Mouse (Mus musculus) cerebellum, adult 8-10 months (tissue): Measurements from ENCODE around the gene Grasp.

Source experiments
- DNase-seq: peaks from one replicate; pipeline ENCODE4 v3.0.0; 2022

Grasp gene

DNA sequence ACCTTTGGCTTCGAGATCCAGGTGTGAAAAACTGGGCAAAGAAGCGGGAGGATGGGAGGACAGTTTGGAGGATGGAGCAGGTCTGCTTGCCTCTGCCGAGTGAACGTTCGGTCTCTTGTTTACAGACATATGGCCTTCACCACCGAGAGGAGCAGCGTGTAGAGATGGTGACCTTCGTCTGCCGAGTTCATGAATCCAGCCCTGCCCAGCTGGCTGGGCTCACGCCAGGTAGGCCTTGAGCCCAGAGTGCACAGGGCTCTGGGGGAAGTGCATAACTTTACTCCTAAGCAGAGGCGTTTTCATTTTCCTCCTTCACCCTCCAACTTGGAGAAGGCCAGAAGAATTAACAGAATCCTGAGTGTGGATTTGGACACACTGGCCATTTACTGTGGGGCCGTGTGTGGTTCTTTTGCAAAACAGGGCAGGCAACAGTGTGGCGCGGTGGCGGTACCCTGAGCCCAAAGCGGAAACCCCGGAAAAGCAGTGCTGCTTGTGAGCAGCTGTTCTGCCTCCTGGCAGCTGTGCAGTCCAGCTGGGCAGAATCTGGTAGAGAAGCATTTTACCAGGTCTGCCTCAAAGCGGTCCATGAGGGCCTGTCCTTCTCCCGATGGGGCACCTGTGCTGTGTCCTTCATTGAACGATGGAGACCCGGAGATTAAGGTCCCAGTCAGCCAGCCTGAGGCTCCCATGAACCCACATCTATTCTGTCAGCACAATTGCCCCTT is 5.0 kb downstream of the Grasp start:
- no peak for DNase-seq

GRCm38 (mm10) chr15:101230503-101230902 is 6.5 kb downstream of the Grasp start:
- DNase-seq, result no peak

DNA sequence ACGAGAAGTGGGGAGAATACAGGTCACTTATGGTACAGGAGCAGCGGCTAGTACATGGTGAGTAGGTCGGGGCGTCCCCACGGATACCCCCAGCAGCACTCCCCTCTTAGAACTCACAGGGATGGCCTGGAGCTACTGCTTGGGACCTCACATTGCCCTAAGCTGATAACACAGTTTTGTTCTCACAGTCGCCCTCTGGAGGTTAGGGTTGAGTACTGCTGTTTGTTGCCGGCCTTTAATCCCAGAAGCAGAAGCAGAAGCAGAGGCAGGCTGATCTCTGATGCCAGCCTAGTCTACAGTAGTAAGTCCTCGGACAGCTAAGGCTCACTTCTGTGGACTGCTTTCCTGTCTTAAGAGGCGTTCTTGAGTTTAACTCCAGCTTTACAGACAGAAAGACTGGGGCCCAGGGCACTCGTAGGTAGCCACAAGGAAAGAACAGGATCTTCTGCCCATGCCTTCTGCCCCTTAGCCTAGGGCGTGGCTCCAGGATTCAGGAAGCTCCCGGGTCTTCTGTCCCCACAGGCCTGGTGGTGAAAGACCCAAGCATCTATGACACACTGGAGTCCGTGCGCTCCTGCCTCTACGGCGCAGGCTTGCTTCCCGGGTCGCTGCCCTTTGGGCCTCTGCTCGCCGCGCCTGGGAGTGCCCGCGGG is 7.1 kb downstream of the Grasp start:
- DNase-seq, result no peak

GRCm38 (mm10) chr15:101231648-101232180 is 7.7 kb downstream of the Grasp start:
- no peak for DNase-seq

GRCm38 (mm10) chr15:101232607-101233006 is 8.6 kb downstream of the Grasp start:
- DNase-seq, result no peak

DNA sequence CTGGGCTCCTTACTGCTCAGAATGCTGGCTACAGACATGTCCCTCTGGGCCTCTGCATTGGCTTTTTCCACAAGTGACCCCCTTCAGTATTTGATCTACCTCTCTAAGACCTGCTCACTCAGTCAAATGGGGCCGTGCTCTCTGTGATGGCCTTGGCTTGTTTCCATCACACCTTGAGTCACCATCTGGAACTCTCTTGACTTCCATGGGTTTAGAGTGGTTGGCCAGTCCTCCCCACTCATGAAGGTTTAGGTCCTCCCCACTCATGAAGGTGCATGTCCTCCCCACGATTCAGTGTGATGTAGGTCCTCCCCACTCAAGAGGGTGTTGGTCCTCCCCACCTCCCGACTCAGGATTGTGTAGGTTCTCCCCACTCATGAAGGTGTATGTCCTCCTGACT is 9.2 kb downstream of the Grasp start:
- DNase-seq, result no peak

DNA sequence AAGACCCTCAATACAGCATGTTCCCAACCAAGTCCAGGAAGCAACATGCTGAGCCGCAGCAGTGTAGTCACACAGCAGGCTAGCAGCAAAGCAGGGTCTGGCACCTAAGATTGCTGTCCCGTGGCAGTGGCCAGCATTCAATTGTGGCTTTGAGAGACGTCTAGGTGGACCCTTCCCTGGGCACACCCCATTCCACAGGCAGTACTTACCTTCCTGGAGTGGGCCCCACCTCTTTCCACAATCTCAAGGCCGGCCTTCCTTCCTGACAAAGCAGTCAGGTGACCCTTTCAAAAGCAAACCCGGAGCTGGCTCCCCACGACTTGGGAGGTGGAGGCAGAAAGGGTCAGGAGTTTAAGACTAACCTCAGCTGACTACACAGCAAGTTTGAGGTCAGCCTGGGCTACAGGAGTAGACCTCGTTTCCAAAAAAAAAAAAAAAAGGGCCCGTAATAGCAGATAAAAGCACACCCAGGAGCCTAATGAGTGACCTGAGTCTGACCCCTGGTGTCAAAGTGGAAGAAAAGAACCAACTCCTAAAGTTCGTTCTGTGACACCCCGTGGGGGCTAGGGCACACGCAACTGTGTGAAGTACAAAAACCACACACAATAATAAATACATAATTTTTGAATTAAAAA is 9.8 kb downstream of the Grasp start:
- DNase-seq, result no peak

- no peak for DNase-seq
These were observed 10.8 kb downstream of the Grasp start for GRCm38 (mm10) chr15:101234611-101235341.

DNA sequence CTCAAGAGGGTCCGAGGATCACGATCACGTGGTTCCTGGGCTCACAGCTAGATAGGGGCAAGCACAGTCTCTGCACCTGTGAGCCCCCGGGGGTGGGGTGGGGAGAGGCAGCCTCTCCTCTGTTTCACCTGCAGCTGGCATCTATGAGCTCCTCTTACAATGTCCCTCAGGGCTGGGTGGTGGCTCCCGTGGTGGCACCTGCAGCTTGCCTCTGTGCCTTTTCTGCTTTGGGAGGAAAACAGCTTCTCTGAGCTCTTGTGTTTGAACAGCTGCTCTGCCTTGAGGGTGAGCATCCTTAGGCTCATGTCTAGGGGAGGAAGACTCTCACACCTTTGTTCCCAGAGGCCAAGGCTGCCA is 11.3 kb downstream of the Grasp start:
- DNase-seq, result no peak

DNA sequence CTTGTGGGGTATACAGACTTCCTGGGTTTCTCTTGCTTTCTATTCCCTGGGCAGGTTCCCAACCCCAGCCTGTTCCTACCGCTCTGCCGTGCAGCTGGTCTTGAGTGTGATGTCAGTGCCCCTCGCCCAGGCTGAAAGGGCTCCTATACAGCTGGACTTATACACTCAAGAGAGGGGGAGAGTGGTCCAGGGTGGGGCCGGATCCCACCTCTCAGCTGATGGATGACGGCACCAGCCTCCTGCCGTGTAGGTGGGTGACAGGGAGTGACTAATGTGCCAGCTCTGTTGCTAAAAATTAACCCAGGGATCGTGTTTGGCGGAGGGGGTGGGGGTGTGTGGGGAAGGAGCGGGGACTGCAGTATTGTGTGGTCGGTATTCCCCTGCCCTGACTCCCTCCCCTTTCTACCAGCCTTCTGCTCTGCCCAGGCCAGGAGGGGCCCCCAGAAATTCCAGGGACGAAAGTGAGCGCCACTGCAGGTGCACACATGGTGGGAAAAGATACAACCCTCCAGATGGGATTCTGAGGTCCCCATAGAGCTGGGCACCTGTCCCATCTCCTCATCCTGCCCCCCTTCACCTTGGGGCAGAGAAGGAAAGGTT is 11.8 kb downstream of the Grasp start:
- DNase-seq, result no peak

DNA sequence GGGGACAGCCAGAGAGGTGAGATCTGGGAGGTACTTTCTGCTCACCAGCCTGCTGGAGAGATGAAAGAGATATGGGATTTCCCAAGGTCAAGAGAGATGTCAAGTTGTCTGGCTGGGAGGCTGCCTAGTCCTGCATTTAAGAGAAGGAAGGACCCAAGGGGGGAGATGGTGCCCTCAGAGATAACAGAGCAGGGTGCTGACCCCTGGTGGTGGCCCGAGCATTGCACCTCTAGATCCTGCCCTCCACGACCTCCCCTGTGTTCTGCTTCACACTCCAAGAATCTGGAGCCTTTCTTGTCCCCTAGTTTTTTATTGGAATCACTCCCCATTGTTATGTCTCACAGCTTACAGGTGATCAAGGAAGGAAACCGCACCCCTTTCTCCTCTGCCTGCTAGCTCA is 12.9 kb downstream of the Grasp start:
- peak; percentile 58 for DNase-seq

DNA sequence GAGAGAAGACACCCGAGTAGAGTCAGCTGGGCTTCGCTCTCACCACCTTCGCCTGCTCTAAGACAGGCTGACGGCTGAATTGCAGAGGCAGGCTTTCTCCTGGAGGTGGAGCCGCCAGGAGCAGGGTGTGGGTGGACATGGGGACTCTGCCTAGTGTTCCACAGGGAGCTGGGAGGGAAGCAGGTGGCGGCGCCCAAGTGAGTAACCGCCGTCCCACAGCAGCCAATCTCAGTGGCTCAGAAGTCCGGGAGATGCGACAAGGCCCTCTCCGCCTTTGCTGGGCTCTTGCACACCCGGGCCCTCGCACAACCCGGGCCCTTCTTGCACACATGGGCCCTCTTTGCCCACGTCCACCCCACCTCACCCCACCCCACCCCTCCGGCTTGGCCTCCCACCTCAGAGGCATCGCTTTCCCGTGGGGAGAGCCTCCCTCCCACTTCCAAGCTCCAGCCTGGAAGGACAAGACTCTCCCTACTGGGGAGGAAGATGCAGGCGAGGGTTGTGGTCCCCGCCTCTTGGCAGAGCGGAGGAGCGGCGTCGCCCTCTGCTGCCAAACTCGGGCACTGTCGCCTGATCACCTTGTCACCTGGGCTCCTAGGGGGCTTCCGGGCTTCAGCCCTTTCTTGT is 15.0 kb downstream of the Grasp start:
- peak; percentile 66 for DNase-seq

GRCm38 (mm10) chr15:101239821-101240220 is 15.8 kb downstream of the Grasp start:
- no peak for DNase-seq

GRCm38 (mm10) chr15:101240799-101241204 is 16.8 kb downstream of the Grasp start:
- DNase-seq, result peak; percentile 91

DNA sequence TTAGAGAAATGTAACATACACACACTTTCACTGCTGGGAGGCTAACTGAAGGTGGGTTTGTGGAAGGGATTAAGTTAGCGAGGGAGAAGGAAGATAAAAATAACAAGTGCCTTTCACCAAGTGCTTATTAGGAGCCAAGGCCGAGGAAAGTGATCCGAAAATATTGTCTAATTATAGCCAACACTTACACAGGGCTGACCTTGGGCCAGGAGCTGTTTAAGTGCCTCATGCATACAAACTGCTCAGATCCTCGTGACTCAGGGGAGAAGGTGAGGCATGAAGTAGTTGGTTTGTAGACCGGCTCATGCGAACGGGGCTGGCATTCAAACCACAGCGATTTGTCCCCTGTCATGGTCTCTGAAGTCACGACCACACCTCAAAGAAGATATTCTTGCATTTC is 17.2 kb downstream of the Grasp start:
- no peak for DNase-seq

DNA sequence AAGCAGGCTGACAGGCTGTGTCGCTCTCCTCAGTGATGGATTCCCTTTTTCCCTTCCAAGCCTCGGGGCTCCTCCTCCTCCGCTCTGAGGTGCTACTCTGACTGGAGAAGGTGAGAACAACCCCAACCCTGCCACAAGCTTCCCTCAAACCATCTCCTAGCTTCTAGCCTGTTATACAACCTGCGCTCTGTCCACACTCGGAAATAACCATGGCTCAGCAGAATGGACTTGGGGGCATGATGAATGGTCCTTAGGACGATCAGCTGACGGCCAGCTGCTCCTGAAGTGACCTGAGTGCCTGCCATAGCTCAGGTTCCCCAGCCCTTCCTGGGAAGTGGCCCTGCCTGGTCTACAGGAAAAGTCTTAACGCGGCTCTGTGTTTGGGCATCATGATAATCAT is 17.9 kb downstream of the Grasp start:
- no peak for DNase-seq

DNA sequence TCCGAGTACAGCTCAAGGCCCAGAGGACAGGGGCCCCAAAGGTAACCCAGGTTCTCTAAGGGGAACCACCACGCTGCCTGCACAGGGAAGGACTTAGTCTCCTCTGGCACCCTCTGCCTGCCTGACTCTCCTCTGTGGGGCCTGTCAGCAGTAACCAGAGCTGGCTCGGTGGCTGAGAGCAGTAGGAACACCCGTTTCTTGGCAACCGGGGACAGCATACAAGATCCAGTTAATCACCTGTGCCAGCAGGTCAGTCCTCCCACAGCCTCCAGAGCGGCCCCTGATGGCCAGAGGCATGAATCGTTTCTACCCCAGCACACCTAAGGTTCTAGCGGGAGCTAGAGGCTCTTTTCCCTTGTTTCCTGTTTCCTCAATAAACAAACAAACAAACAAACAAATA is 18.7 kb downstream of the Grasp start:
- DNase-seq, result peak; percentile 77

GRCm38 (mm10) chr15:101244012-101244411 is 20.0 kb downstream of the Grasp start:
- DNase-seq, result no peak

DNA sequence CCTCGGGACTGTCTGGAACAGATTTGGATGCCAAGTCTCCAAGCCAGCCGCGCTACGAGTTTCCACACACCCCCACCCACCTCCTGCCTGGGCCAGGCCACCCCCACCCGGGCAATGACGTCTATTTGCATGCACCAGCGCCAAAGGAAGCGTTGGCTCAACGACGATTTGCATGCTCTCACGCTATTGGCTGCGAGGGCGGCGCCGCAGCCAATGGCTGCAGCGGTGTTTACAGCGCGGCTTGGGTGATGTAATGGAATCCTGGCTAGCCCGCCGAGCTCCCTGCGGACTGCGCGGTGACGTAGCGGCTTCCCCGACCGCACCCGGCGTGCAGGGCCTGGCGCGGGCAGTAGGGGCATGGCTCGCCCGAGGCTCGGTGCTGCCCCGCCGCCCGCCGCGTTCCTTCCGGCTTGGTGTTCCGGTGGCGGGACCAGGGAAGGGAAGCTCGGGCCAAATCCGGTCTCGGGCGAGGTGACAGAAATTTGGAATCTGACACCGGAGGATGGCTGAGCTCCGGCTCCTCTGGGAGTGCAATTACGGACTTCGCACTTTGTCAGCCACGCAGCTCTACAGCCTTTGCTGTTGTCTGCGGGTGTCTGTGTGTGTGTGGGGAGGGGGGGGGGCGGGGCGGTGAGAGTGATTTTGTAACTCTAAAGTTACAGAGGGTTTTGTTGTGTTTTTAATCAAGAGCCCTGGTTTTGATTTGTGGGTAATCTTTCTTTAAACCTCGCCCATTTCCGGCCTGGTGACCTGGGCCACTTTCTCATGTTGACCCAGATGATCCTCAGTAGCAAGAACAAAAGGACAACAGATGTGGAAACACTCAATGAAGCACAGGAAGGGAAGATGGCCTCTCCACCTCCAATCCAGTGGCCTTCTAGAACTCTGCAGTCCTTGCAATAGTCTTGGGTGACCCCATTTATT is 22.5 kb downstream of the Grasp start:
- peak; percentile 92 for DNase-seq

DNA sequence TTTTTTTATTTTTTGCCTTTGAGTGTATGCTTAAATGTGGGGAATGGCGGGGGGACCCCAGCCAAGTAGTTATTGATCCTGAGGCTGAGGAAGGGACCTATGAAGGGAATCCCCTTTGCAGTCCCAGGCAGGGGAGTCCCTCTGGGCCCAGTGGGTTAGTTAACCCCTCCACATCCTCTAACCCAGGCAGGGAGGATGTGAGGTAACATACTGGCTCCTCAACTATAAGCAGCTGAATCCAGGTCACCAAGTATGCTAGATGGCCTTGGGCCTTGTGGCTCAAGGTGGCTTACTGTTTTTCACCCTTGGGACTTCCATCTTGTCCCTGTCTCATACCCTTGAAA is 23.1 kb downstream of the Grasp start:
- DNase-seq, result no peak

- no peak for DNase-seq
These were observed 24.2 kb downstream of the Grasp start for GRCm38 (mm10) chr15:101248029-101248710.
